Mouse (Mus musculus) embryonic facial prominence, embryonic 10.5 days (tissue): ENCODE measurements around the gene Cyp3a57. TPM values are rescaled to one million over a fixed set of nuclear protein-coding genes. Genes with fewer than 3 reads are reported as not detected.

Experiments used
- DNase-seq: peaks from one replicate; pipeline ENCODE4 v3.0.0-alpha.2; 2017; ENCODE audit warnings: low spot score
- H3K27ac ChIP-seq: fragments of 300-500 bp; sonication (generic); replicated peaks from 2 replicates; pipeline ENCODE4 v1.5.1; 2016; ENCODE audit warnings: mild to moderate bottlenecking
- H3K27me3 ChIP-seq: fragments of 300-500 bp; sonication (generic); replicated peaks from 2 replicates; pipeline ENCODE4 v1.6.1; 2016; ENCODE audit warnings: low read depth, mild to moderate bottlenecking; ENCODE audit not compliant: poor library complexity, severe bottlenecking
- H3K36me3 ChIP-seq: fragments of 300-500 bp; sonication (generic); replicated peaks from 2 replicates; pipeline ENCODE4 v1.6.1; 2016; ENCODE audit warnings: mild to moderate bottlenecking, moderate library complexity
- H3K4me1 ChIP-seq: fragments of 300-500 bp; sonication (generic); 2 replicates; pipeline ENCODE4 v1.6.1; 2016
- H3K4me3 ChIP-seq: fragments of 300-500 bp; sonication (generic); 2 replicates; pipeline ENCODE4 v1.5.1; 2016; ENCODE audit warnings: mild to moderate bottlenecking, moderate library complexity
- H3K9me3 ChIP-seq: fragments of 300-500 bp; sonication (generic); 2 replicates; pipeline ENCODE4 v1.6.1; 2016; ENCODE audit warnings: mild to moderate bottlenecking
- WGBS: fragments of 180-500 bp; shearing (Covaris S2); methylation state at CpG from one replicate; pipeline ENCODE4 v1.1.7; 2016; 5-methylcytosine and 5-hydroxymethylcytosine counted together
- polyA plus RNA-seq: library from polyadenylated mRNA; unstranded; fragments of >200 nt; fragmentation: Nextera tagmentation; extraction: Ambion mirVana; gene quantifications from 2 replicates; pipeline ENCODE4 v1.2.1, GENCODE M21; 2016

Gene Cyp3a57
- polyA plus RNA-seq, 1 experiment from 2014 or later, result not detected

DNA sequence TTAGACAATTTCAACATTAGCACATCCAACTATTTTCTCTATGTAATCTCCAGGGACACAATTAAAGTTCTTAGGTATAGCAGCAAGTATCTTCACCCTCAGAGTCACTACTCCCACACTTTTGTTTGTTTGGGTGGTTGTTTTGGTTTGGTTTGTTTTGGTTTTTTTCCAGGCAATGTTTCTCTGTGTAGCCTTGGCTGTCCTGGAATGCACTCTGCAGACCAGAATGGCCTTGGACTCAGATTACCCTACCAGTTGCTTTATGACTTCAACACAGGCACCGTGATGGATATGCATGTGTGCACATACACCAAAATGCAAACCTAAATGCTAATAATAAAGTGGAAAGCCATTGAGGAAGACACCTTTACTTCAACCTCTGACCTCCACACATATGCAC, 88.6 kb downstream of the Cyp3a57 start:
- no peak for DNase-seq
- Histone ChIP-seq H3K27ac (no peak overlapping the region), H3K9me3 (peaks cover 54% of the 10 kb centered on the region), H3K36me3 (no peaks in the 10 kb centered on the region), H3K4me3 (no peak overlapping the region), H3K27me3 (no peaks in the 10 kb centered on the region), H3K4me1 (no peaks in the 10 kb centered on the region)
- WGBS, result 80% methylated on average over 1 of the region's 1 CpGs

Other genes starting within 250 kb of the Cyp3a57 start
- 95.4 and 97.9 TPM in 2 replicates for gene Arpc1b, start 231.1 kb upstream of the Cyp3a57 start, polyA plus RNA-seq
- 144 and 151 TPM in 2 replicates for gene Pdap1, start 205.0 kb upstream of the Cyp3a57 start, polyA plus RNA-seq
- gene Bud31, start 204.9 kb upstream of the Cyp3a57 start, polyA plus RNA-seq, result 249 and 250 TPM in 2 replicates
- gene Ptcd1, start 178.2 kb upstream of the Cyp3a57 start, polyA plus RNA-seq, result 17.6 and 18.9 TPM in 2 replicates
- 87.0 and 91.9 TPM in 2 replicates for gene Cpsf4, start 178.1 kb upstream of the Cyp3a57 start, polyA plus RNA-seq
- gene Atp5j2, start 153.2 kb upstream of the Cyp3a57 start, polyA plus RNA-seq, result 523 and 540 TPM in 2 replicates
- 7.1 and 9.0 TPM in 2 replicates for gene Zkscan14, start 143.4 kb upstream of the Cyp3a57 start, polyA plus RNA-seq
- 17.8 and 19.5 TPM in 2 replicates for gene Zkscan5, start 140.7 kb upstream of the Cyp3a57 start, polyA plus RNA-seq
- 31.2 and 31.4 TPM in 2 replicates for gene Zfp655, start 113.6 kb upstream of the Cyp3a57 start, polyA plus RNA-seq
- gene Zscan25, start 64.8 kb upstream of the Cyp3a57 start, polyA plus RNA-seq, result 0.45 and 0.83 TPM in 2 replicates
- not detected in 2 replicates for gene Cyp3a16, start 124.4 kb downstream of the Cyp3a57 start, polyA plus RNA-seq
- gene Cyp3a41b, start 239.5 kb downstream of the Cyp3a57 start, polyA plus RNA-seq, result not detected in 2 replicates